Mouse (Mus musculus) intestine, embryonic 15.5 days (tissue): Measurements from ENCODE around the gene Plcl2. TPM values are rescaled to one million over a fixed set of nuclear protein-coding genes. Genes with fewer than 3 reads are reported as not detected.

ENCODE experiments used
- ATAC-seq: fragments of 200-750 bp; cut with Nextera tagmentation; 2 replicates; pipeline ENCODE4 v1.8.0; 2017; ENCODE audit warnings: moderate TSS enrichment, moderate library complexity
- H3K27ac ChIP-seq: fragments of 300-500 bp; sonication (generic); 2 replicates; pipeline ENCODE4 v1.5.1; 2015; ENCODE audit warnings: mild to moderate bottlenecking, inconsistent platforms
- H3K27me3 ChIP-seq: fragments of 300-500 bp; sonication (generic); replicated peaks from 2 replicates; pipeline ENCODE4 v1.6.1; 2015; ENCODE audit warnings: inconsistent platforms
- H3K36me3 ChIP-seq: fragments of 300-500 bp; sonication (generic); 2 replicates; pipeline ENCODE4 v1.6.1; 2015; ENCODE audit warnings: inconsistent platforms
- H3K4me1 ChIP-seq: fragments of 300-500 bp; sonication (generic); replicated peaks from 2 replicates; pipeline ENCODE4 v1.6.1; 2015; ENCODE audit warnings: inconsistent platforms
- H3K4me2 ChIP-seq: fragments of 300-500 bp; sonication (generic); replicated peaks from 2 replicates; pipeline ENCODE4 v1.6.1; 2015; ENCODE audit warnings: mild to moderate bottlenecking, inconsistent platforms
- H3K4me3 ChIP-seq: fragments of 300-500 bp; sonication (generic); replicated peaks from 2 replicates; pipeline ENCODE4 v1.5.1; 2015; ENCODE audit warnings: inconsistent platforms
- H3K9ac ChIP-seq: fragments of 300-500 bp; sonication (generic); 2 replicates; pipeline ENCODE4 v1.6.1; 2015; ENCODE audit warnings: inconsistent platforms
- H3K9me3 ChIP-seq: fragments of 300-500 bp; sonication (generic); 2 replicates; pipeline ENCODE4 v1.6.1; 2016; ENCODE audit warnings: inconsistent platforms
- WGBS: fragments of 180-500 bp; shearing (Covaris S2); methylation state at CpG from one replicate; pipeline ENCODE4 v1.1.7; 2015; 5-methylcytosine and 5-hydroxymethylcytosine counted together
- polyA plus RNA-seq: library from polyadenylated mRNA; unstranded; fragments of >200 nt; fragmentation: Nextera tagmentation; extraction: Ambion mirVana; gene quantifications from 2 replicates; pipeline ENCODE4 v1.2.1, GENCODE M21; 2015

Gene Plcl2
- polyA plus RNA-seq, 1 experiment from 2014 or later, result 4.7 TPM

DNA sequence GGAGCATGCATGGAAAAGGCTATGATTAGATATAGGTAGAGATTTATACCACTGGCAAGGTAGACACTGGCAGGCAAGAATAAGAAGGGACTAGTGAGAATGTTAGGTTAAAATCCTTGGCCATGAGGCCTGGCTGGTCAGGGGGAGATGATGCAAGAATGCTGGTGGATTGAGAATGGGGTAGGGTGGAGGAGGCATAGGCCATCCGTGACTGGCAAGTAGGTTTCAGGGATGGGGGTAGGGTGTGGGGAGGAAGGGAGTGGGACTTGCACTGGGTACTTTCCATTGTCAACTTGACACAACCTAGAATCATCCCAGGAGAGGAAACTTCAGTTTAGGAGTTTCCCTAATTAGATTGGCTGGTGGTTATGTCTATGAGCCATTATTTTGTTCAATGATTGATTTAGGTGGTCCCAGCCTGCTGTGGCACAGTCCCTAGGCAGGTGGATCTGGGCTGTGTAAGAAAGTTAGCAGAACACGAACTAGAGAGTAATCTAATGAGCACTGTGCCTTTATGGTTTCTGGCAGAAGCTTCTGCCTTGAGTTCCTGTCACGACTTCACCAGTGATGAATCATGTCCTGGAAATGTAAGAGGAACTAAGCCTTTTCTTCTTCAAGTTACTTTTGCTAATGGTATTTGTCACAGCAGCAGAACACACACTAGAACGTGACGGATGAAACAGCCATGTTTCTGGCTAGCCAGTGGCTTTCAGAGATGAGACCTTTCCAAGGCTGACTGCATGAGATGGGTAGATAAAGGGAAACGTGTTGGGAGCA is 4.9 kb upstream of the Plcl2 start:
- H3K4me2 ChIP-seq, result no peak overlapping the region
- no peaks in the 10 kb centered on the region for H3K9me3 ChIP-seq
- H3K27me3 ChIP-seq, result no peaks in the 10 kb centered on the region
- no peak overlapping the region for H3K9ac ChIP-seq
- ATAC-seq, result no peak
- peaks cover 4% of the 10 kb centered on the region; the same call in 1 of the 2 replicates for H3K4me1 ChIP-seq
- H3K4me3 ChIP-seq, result no peak overlapping the region
- H3K36me3 ChIP-seq, result no peaks in the 10 kb centered on the region
- H3K27ac ChIP-seq, result no peak overlapping the region
- WGBS, result 69% methylated on average over 6 of the region's 6 CpGs

DNA sequence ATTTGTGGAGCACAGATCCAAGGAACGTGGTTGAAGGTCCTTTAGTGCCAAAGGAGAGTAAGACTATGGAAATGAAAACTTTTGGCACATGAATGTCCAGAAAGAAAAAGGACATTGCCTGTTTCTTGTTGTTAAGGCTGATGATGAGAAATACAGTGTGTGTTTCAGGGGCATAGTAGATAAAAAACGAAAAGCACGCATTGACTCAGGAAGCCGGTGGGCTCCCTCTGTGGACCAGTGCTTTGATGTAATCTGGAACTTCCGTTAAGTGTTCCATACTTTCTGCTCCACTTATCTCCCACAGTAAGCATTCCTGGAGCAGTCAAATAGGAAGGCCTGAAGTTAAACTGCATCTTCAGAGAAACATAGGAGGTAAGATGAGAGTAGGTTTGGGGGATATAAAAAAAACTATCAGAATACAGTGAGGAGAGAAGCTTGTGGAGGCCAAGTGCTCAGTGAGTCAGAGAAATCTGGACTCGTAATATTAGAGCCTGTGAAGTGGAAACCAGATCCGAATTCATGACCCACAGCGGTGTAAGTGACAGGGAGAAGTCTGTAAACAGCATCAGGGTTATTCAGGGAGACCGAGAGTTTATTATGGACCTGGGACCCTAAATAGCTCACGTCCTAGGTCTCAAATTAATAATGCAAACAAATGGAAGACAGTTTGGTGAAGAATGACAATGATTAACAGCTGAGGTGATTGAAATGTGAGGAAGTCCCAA is 3.1 kb upstream of the Plcl2 start:
- Histone ChIP-seq H3K9ac (no peak overlapping the region), H3K4me2 (no peak overlapping the region), H3K36me3 (no peaks in the 10 kb centered on the region), H3K27ac (no peak overlapping the region), H3K9me3 (no peaks in the 10 kb centered on the region), H3K27me3 (no peaks in the 10 kb centered on the region), H3K4me3 (no peak overlapping the region), H3K4me1 (peaks cover 4% of the 10 kb centered on the region; the same call in 1 of the 2 replicates)
- 78% methylated on average over 10 of the region's 10 CpGs for WGBS
- no peak for ATAC-seq

DNA sequence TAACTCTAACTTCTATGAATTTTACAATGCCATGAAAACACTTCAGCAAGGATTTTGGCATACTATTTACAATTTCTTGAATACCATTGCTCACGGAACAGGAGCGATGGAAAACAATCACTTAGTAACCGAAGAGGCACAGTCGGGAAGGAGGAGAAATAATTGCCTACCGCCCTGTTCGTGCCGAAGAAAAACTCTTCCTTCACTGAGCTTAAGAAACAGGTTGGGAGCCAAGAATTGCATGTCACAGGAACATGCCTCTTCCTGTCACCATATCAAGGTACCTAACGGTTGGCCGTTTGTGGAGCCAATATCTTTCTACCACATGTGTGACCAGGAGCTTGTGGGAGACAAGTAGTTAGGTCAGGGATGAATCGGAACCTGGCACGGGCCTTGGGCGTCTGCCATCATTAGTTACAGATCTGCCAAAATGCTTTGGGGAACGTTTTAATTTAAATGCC is 2.3 kb upstream of the Plcl2 start:
- H3K4me1 ChIP-seq, result peaks cover 4% of the 10 kb centered on the region; the same call in 1 of the 2 replicates
- H3K36me3 ChIP-seq, result no peaks in the 10 kb centered on the region
- no peak for ATAC-seq
- WGBS, result 78% methylated on average over 13 of the region's 13 CpGs
- H3K9ac ChIP-seq, result no peak overlapping the region
- H3K4me3 ChIP-seq, result no peak overlapping the region
- no peak overlapping the region for H3K27ac ChIP-seq
- no peaks in the 10 kb centered on the region for H3K27me3 ChIP-seq
- no peaks in the 10 kb centered on the region for H3K9me3 ChIP-seq
- no peak overlapping the region for H3K4me2 ChIP-seq

DNA sequence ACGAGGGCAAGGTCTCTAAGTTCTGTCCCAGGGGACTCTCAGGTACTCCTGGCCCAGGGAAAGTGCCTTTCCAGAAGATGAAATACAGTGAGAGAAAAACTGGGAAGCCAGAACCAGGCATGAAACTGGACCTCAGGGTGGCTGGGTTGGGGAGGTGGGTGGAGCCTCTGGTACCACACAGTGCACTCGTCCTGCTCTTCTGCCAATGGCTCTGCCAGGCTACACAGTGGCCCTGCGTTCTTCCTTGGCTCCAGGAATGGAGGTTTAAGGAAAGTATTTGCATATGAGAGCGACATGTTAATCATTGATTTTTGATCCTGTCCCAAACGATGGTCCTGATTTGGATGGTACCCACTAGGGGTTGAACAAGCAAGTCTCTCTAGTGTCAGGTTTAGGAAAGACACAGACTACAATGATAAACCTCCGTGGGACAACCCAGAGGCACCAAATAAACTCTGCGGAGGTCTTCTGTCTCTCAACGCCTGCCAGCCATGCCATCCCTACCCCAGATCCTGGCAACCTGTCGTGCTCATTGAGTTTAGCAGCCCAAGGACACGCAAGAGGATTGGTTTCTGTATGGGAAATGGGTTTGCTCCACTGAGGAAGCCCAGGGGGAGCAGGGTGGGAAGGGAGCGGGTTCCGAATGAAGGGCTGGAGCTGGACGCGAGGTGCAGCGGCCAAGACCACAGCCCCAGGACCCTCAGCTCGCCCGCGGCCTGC is 988 bp upstream of the Plcl2 start:
- Histone ChIP-seq H3K27ac (peak overlapping the region; percentile 80), H3K4me3 (peak overlapping the region; percentile 92), H3K27me3 (no peaks in the 10 kb centered on the region), H3K9me3 (no peaks in the 10 kb centered on the region), H3K36me3 (no peaks in the 10 kb centered on the region), H3K4me1 (peaks cover 4% of the 10 kb centered on the region; the same call in 1 of the 2 replicates), H3K9ac (peak overlapping the region; percentile 84), H3K4me2 (peak overlapping the region; percentile 82)
- peak; percentile 20; the same call in 1 of the 2 replicates for ATAC-seq
- WGBS, result 17% methylated on average over 18 of the region's 18 CpGs

DNA sequence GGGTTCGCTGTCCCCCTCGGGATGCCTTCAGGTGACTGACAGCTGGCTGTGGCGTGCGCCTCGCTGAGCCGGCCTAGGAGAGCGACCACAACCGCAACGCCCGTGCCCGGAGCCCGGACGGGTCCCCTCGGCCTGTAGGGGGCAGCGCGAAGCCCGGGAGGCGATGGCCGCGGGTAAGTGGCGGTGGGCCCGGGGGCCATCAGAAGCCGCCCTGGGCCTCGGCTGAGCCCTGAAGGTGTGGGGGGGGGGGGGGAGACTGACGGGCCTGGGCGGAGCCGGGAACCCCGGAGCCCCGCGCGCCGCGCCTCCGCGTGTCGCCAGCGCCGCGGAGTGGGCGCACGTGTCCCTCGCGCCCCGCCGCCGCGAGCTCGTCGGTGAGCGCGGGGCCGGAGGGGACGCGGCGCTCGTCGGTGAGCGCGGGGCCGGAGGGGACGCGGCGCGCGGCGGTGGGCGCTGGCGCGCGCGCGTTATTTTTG is 390 bp upstream of the Plcl2 start:
- Histone ChIP-seq H3K36me3 (no peaks in the 10 kb centered on the region), H3K4me3 (peak overlapping the region; percentile 92), H3K4me1 (peaks cover 4% of the 10 kb centered on the region; the same call in 1 of the 2 replicates), H3K27ac (peak overlapping the region; percentile 80), H3K4me2 (peak overlapping the region; percentile 82), H3K9ac (peak overlapping the region; percentile 84), H3K27me3 (no peaks in the 10 kb centered on the region), H3K9me3 (no peaks in the 10 kb centered on the region)
- ATAC-seq, result peak; percentile 86
- WGBS, result under 1% methylated on average over 39 of the region's 72 CpGs

DNA sequence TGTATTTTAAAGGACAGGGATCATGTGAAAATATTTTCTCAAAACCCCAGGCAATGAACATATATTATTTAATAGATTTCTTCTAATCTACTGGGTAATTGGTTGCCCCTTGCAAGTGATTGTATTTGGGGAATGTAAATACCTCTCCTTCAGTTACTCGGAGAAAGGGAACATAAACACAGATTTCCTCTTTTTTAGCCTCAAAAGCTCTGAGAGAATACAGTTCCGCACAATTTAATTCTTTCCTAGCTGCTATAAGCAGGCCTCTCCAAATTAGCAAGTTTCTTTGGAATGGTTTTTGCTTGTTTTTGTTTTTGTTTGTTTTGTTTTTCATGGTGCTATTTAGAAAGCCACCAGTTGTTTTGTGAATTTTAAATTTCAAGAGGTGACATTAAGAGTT is 1.1 kb downstream of the Plcl2 start:
- H3K36me3 ChIP-seq, result no peaks in the 10 kb centered on the region
- H3K27ac ChIP-seq, result no peak overlapping the region
- peak overlapping the region; percentile 92 for H3K4me3 ChIP-seq
- no peaks in the 10 kb centered on the region for H3K27me3 ChIP-seq
- peak overlapping the region; percentile 84 for H3K9ac ChIP-seq
- peaks cover 6% of the 10 kb centered on the region; the same call in 1 of the 2 replicates for H3K4me1 ChIP-seq
- no peaks in the 10 kb centered on the region for H3K9me3 ChIP-seq
- ATAC-seq, result no peak
- WGBS, result 38% methylated on average over 2 of the region's 2 CpGs
- H3K4me2 ChIP-seq, result peak overlapping the region; percentile 82

DNA sequence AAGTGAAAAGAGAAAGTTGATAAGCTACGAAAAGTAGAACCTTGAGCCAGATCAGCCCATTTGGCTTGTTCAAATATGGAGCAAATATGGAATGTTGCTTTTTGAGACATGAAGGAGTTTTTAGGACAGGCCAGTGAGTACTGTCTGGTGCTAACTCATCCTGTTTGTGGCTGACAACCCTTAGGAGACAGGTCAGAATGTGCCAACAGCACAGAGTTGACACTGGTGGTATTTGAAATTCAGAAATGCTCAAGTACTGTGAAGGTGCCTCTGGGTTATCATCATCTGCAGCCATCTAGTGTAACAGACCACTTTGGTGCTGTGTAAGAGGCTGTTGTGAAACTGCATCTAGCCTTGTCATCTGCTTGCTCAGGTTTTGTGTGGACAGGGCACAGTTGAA is 1.5 kb downstream of the Plcl2 start:
- no peak overlapping the region for H3K9ac ChIP-seq
- H3K4me2 ChIP-seq, result peak overlapping the region; percentile 82
- WGBS, result 69% methylated on average over 1 of the region's 1 CpGs
- H3K4me3 ChIP-seq, result peak overlapping the region; percentile 92
- no peak overlapping the region for H3K27ac ChIP-seq
- H3K36me3 ChIP-seq, result no peaks in the 10 kb centered on the region
- ATAC-seq, result no peak
- no peaks in the 10 kb centered on the region for H3K27me3 ChIP-seq
- peaks cover 9% of the 10 kb centered on the region; the same call in 1 of the 2 replicates for H3K4me1 ChIP-seq
- H3K9me3 ChIP-seq, result no peaks in the 10 kb centered on the region

DNA sequence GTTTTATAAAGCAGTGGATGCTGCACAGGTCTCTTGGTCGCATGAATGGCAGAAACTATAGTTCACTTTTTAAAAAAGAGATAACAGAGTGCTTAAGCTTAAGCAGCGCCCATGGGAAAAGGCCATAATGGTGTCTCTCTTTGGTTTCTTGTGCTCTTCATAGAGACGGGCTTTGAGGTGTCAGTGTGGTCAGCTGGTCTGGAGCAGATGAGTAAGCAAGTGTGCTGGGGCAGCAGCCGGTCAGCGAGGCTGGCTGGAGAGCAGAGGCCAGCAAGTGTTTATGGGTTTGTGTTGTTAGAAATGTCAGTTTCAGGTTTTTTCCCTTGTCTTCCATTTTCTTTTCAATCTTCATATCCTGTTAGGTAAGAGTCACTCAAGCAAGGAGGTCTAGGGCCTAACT is 3.0 kb downstream of the Plcl2 start:
- Histone ChIP-seq H3K4me2 (no peak overlapping the region), H3K27ac (no peak overlapping the region), H3K4me1 (peaks cover 12% of the 10 kb centered on the region; the same call in 1 of the 2 replicates), H3K9ac (no peak overlapping the region), H3K4me3 (no peak overlapping the region), H3K36me3 (no peaks in the 10 kb centered on the region), H3K27me3 (no peaks in the 10 kb centered on the region), H3K9me3 (no peaks in the 10 kb centered on the region)
- 84% methylated on average over 5 of the region's 5 CpGs for WGBS
- ATAC-seq, result no peak

DNA sequence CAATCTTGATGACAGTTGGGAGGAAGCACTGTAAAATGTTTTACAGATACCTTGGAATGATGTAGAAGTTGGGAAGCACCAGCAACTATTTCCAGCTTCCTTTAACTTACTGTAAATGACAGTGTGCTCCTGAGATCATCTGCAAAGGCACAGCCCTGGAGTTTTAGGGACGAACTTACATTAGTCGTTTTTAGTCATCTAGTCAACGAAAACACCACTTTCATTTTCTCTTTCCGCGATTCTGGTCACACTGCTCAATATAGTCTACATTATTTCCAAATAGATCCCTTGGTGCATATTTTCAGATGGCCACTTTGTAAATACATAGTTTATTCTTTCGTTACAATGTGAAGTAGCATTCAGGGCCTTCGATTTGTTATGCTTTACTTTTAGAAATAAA is 3.6 kb downstream of the Plcl2 start:
- H3K27ac ChIP-seq, result no peak overlapping the region
- no peak for ATAC-seq
- H3K9ac ChIP-seq, result no peak overlapping the region
- 86% methylated on average over 7 of the region's 7 CpGs for WGBS
- no peak overlapping the region for H3K4me3 ChIP-seq
- peaks cover 12% of the 10 kb centered on the region; the same call in 1 of the 2 replicates for H3K4me1 ChIP-seq
- no peaks in the 10 kb centered on the region for H3K36me3 ChIP-seq
- H3K9me3 ChIP-seq, result no peaks in the 10 kb centered on the region
- no peak overlapping the region for H3K4me2 ChIP-seq
- H3K27me3 ChIP-seq, result no peaks in the 10 kb centered on the region

DNA sequence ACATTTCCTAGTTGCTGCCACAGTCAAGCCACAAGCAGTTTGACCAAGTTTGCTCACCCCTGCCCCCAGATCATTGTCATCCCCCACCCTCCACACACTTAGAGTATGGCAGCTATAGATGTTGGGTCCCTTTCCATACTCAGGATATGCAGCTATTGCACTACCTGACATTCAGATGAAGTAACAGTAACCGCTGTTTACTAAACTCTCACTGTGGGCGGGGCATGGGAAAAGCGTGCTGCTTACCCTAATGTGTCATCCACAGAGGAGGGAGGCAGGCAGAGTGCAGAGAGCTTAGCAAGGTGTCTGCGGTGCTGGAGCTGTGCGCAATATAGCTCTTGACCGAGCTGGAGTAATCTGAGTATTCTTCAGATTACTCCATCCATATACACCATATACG is 4.2 kb downstream of the Plcl2 start:
- Histone ChIP-seq H3K27me3 (no peaks in the 10 kb centered on the region), H3K4me1 (peaks cover 11% of the 10 kb centered on the region; the same call in 1 of the 2 replicates), H3K4me3 (no peak overlapping the region), H3K9me3 (no peaks in the 10 kb centered on the region), H3K36me3 (no peaks in the 10 kb centered on the region), H3K4me2 (no peak overlapping the region), H3K27ac (no peak overlapping the region), H3K9ac (no peak overlapping the region)
- ATAC-seq, result no peak
- 95% methylated on average over 7 of the region's 7 CpGs for WGBS

DNA sequence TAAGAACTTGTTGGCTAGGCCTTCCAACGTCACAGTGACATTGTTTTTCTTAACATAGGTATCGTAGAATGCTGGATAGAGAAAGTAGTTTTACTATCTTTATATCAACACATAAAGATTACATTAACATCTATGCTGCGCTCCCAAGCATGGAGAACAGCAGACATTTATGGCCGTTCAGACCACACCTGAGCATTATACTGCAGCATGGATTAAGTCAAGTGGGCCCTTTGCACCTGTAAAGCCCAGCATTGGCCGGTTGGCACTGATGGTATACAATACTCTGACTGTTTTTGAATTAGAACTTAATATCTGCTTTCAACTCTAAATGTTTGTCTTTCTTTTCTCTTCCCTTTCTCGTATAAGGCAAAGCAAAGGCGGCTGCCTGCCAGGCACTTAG is 4.8 kb downstream of the Plcl2 start:
- Histone ChIP-seq H3K4me3 (no peak overlapping the region), H3K4me1 (0 out of 2 replicates have a peak, but pooled peaks cover 8% of the 10 kb centered on the region), H3K27ac (no peak overlapping the region), H3K9me3 (no peaks in the 10 kb centered on the region), H3K4me2 (no peak overlapping the region), H3K36me3 (no peaks in the 10 kb centered on the region), H3K27me3 (no peaks in the 10 kb centered on the region), H3K9ac (no peak overlapping the region)
- ATAC-seq, result peak; percentile 65; the same call in 1 of the 2 replicates
- 63% methylated on average over 7 of the region's 7 CpGs for WGBS

DNA sequence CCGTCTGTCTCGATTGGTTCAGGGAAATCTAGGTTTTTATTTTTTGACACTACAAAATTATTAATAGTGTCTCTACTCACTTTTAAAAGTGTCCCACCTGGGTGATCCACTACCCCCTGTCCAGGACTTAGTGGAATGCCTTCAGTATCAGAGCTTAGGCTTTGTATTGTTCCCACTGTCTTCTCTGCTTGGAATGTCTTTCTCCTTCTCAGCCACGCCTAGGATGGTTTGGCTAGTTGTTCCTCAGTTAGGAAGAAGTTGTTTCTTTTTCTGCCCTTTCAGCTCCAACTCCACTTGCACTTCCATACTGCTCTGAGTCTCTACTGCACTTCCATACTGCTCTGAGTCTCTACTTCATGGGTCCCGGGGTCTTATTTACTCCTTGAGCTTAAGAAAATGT is 6.7 kb downstream of the Plcl2 start:
- 68% methylated on average over 4 of the region's 4 CpGs for WGBS
- Histone ChIP-seq H3K4me3 (no peak overlapping the region), H3K4me1 (0 out of 2 replicates have a peak, but pooled peaks cover 8% of the 10 kb centered on the region), H3K9ac (no peak overlapping the region), H3K27ac (no peak overlapping the region), H3K27me3 (no peaks in the 10 kb centered on the region), H3K9me3 (no peaks in the 10 kb centered on the region), H3K4me2 (no peak overlapping the region), H3K36me3 (no peaks in the 10 kb centered on the region)
- no peak for ATAC-seq
